Mouse (Mus musculus): ENCODE measurements around the gene Gm10521.

Gm10521 gene

DNA sequence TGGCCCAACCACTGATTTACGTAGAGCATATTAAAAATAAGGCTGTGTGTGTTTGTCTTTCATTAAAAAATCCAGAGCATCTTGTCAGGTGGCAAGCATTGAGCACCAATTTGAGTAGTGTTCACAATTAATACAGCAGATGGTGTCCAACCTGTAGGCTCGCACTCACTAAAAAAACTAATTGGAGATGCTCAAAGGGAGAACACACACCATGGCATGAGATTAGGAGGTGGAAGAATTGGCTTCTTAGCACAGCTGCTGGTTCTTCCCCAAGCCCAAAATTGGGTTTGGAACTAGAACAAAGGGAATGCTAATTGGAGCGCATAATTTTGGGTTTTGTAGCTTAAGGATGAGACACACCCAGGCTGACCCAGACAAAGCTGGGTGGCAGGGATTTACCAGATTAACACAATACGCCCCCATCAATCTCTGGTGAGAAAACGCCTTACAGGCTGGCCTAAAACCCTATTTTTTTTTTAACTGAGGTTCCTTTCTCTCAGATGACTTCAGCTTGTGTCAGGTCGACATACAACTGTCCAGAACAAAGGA lies 51.1 kb downstream of the Gm10521 start:
- intact Hi-C loops (cut with DNase I): no loop called here

Data from adrenal gland (tissue).